Mouse (Mus musculus) WW6 (cell line): ENCODE measurements around the gene Pitpnm3.
A peak's percentile ranks its signal among the peaks of the same experiment; 100 is the strongest.

Source experiments
- DNase-seq: peaks from one replicate; pipeline ENCODE4 v3.0.0-alpha.2; 2013; ENCODE audit warnings: low read depth, low spot score

The Pitpnm3 gene

DNA sequence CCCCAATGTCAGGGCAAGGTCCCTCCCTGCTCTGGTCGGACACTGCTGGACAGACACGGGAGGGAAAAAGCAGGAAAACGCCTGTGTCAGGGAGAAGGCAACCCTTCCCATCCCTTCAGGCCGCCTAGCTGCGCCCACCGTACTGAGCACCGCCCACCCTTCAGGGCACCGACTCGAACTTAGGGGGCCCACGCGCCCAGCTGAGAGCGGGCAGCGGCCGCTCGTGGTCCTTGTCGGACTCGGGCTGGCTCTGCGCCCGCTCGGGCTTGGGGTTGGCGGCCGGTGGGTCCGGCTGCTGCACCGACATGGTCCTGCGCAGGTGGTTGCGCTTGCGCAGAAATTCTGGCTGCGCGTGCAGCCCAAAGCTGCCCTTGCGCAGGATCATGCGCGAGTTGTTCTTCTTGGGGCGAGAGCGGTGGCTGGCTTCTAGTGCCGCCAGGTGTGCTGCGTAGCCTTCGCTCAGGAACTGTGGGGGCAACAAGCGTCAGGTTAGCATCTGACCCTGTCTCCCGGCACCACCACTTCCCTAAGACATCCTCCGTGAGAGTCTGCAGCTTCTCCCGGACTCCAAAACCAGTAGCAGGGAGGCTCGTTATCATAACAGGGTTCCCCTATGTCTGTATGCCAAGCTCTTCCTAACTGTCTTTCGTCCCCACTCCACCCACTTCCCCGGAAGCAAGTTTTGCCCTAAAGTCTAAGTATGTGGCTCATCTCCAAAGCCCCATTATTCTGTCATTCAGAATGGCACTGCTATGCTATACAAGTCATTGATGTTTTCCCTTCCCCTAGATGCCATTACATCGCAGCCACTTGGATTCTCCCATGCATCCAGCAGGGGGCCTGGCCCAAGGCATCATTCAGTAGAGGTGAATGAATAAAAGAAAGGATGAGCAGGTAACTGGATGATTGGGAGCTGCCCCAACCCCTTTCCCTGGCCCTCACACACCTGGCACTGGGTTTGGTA, 84.4 kb downstream of the Pitpnm3 start:
- peak; percentile 56 for DNase-seq

DNA sequence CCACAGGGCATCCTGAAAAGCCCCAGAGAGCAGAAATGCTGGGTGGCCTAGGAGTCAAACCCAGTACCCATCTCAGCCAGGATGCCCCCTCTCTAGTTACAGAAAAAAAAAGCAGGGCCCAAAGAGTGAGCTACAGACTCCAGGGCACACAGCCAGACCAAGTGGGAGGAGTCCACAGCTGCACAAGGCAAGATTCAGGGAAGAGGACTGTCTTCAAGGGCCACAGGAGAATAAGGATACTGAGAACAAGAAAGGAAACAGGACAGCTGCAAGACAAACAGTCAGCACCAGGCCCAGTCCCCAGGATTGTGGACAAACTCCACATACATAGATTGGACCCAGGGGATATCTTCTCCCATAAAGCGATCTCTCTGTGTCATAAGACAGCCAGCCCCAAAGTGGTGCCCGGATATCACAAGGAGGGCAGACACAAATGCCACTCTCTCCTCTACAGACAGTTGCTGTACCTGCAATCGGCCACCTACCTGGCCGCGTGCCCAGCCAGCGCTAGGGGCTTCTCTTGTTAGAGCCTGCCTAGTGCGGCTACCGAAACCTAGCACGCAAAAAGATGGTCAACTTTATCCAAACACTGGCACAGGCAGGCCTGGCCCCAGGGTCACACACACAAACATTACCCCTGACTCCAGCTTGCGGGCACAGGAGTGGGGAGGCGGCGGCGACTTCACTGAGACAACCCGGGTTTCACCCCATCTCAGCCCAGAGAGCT, 85.2 kb downstream of the Pitpnm3 start:
- no peak for DNase-seq

DNA sequence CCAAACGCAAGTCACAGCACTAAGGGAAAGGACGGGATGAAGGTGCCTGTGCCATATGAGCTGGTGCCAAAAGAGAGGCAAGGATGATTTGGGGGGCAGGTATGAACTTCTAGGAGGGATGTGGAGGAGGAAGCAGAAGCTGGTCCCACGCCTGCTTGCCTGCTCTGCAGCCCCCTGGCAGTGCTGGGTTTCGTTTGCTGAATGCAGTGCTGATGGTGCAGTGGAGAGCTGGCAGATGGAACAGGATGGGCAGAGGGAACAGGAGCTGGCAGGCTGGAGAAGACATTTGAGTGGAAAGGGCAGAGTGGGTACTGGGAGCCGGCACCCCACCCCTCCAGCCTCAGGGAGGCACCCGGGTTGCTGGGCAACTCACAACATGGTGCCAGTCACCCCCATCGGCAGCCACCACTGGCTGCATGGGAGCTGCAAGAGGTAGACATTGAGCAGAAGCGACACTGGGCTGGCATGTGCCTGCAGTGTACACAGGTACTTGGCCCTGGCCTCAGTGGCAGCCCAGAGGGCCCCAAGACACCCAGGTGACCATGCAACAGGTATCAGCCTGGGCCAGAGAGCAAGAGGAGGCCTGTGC, 86.3 kb downstream of the Pitpnm3 start:
- no peak for DNase-seq

DNA sequence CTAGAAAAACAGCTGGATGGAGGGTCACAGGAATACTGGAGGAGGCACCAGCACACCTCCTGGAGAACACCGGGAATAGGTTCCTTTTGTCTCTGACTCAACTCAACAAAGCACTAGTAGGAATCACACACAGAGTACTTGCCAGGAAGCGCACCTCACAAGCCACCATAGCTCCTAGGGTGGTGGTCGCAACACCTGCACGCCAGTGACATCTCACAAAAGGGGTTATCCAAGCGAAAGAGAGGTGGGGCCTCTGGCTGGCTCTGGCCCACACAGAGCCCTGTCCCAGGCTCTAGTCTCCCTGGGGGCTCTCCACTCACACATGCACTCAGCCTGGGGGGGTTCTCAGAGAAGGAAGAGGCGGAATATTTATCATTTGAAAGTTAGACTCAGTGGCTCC, 86.8 kb downstream of the Pitpnm3 start:
- DNase-seq = no peak

DNA sequence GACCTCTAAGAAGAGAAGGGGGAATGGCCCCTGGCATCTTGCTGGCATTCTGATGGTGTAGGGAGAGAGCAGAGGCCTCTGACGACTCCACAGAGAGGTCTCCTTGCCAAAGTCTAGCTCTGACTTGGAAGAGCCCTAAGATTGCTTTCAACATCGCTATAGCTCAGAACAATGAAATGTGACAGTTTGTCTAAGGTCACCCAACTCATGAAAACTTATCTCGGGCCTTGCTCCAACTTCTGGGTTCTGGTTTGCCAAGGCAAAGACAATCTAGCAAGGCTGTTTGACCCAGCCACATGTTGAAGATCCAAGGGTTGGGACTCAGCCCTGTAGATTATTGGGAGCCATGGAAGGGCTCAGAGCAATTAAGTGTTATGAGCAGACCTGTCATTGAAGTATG, 91.3 kb downstream of the Pitpnm3 start:
- no peak for DNase-seq

DNA sequence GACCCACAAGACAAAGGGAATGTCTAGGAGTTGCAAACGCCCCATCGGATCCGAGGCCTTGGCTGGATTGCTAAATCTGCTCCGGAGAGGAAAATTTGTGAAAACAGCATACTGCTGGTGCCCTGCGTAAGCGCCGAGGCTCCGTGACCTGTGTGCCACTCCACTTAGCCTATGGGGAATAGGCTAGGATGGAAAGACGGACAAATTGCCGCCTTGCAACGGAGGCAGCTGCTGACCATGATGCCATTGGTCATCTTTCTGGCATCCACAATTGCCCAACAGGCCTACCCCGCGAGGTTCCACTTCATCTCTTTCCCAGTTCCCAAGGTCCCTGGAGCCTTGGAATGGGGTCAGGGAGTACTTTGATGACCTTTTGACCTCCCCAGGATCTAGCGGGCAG, 92.9 kb downstream of the Pitpnm3 start:
- DNase-seq = no peak

DNA sequence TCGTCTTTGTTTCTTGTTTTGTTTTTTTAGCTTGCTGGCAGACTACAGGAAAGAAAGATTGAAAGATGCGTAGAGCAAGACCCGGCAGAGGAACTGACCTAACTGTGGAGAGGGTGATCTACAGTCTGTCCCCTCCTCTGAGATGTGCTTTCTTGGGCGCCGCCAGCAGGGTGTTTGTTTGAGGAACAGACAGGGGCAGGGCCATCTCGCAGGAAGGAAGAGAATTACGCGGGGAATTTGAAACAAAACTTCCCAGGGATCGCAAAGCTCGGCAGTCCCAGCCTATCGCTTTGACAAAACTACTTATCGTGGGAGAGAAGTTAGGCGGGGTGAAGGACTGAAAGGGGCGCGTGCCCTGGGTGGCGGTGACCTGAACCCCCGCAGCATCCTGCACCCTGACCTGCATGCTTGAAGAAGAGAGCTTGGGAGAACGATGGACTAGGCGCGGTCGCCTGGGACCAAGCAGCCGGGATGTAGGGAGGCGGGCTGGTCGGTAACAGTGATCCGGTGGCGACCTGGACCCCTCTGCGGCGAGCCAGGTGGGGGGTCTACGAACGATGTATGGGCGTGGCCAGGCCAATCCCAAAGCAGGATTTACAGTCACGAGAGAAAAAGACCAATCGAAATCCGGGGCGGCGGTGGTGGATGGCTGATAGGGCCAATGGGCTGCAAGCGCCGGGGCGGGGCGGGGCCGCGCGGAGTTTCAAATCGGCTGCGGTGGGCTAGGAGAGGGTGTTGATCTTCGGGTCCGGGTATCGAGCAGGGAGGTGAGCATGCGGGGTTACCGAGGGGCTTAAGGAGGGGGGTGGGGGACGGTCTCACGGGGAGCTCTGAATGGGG, 93.6 kb downstream of the Pitpnm3 start, which contains the start of gene Pimreg:
Gene Pimreg, plus strand, starts transcription at position 265 of the 840 bp plus-strand sequence.
- DNase-seq = peak; percentile 89

DNA sequence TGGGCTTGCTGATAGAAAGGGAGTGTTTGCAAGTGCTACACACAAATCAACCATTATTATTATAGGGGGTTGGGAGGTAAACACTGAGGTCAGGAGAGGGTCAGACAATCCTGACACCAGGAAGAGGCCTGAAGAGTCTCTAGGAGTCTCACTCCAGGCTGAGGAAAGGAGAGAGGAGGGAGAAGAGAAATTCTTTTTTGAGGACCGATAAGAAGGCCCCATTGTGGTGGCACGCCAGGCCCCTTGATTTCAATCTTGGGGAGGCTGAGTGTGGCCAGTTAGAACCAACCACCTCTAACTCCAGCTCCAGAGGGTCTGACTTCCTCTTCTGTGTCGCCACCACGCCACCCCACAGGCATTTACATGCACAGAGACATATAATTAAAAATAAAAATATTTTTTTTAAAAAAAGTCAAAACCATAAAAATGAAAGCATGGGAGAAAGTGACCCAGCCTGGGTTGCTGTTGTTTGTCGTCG, 94.2 kb downstream of the Pitpnm3 start:
- DNase-seq = no peak

DNA sequence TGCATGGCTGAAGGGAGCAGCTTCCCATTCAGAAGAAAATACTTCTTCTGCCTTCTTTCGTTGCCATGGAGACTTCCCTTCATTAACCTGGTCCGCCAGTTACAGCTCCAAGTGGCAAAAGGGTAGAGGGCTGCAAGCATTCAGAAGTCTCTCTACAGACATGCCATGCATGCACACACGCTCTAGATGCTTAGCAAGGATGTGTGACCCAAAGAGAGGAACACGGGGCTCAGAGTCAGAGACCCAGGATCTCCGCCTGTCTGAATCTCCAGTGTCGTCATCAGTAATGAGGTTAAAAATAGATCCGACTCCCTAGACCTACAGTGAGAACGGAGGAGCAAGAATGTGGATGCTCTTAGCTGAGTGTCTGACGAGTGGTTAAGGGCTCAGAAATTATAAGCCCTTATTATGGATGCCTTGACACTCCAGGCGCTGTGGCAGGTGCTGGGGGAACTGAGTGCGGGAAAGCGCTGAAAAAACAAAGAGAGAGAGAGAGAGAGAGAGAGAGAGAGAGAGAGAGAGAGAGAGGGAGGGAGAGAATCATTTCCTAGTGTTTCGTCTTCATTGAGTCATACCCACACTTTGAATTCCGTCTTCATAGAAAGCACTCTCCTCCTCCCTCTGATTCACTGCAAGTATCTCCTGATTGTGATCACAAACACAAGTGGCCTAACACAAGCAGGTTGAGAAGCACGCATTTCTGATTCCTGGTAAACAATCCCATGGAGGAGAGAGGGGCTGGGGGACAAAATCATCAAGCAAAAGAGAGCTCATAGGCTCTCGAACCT, 95.8 kb downstream of the Pitpnm3 start:
- no peak for DNase-seq

DNA sequence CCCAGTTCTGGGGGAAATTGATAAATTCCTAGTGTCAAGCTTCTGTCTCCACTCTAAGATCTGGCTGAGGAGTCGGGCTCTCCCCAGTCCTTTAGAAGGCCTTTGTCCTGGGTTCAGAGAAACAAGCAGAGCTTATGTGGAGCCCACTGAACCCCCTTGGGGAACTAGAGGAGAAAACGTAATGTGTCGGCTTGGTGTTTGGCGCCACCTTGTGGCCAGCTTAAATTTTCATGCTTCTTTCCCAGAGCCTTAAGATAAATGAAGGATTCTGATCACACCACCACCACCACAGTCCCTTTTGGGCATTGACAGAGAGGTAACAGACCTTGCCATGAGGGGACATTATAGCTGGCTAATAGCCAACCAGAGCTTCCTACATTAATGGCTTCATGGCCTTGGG, 97.6 kb downstream of the Pitpnm3 start:
- no peak for DNase-seq

DNA sequence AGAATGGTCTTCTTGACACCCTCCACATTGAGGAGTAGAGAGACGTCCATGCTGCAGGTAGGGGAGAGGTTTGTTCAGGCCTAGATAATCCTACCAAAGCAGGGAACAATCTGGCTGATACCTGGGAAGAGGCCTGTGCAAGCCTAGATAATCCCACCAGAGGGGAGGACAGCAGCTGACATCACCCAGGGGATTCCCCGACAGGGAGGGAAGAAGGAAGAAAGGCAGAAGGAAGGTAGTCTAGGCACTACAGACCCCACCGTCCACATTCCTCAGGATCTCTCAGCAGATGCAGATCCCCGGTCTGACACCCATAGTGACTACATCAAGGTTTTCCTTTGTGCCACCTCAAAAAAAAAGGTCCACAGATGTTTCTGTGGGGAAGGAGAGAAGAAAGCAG, 98.2 kb downstream of the Pitpnm3 start, which contains the start of gene Aipl1:
Gene Aipl1, minus strand, starts transcription at position 101 of the 400 bp plus-strand sequence.
- DNase-seq = no peak

DNA sequence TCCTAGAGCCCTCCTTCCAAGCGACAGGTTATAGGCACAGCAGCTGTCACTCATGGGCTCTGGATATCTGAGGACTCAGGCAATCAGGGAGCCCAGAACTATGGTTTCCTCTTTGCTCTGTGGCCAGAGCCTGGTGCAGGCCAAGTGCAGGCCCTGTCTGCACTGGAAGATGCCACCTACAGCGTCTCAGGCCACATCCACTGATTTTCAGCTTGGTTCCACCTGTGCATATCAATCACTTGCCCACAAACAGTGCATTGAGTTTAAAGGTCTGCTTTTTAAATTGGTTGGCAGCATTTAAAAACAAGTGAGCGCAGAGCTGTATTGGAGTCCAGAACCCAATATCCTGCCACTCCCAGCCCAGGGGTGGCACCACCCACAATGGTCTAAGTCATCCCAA, 103.0 kb downstream of the Pitpnm3 start:
- no peak for DNase-seq

DNA sequence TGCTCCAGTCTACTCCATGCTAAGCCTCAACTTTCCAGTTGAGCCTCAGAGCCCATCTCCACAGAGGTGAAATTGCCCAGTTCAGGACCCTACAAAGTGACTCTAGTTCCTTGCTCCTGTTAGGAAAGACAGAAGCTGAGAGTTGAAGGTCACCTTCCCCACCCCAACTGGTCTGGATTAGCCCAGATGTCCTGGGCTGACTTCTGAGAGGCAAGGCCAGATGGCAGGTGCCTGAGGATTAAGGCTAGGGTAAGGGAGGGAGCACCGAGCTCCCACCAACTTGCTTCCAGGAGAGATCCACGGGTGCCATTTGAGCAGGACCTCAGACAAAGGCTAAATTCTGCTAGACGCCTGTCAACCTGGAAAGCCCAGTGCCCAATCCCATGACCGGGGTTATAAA, 103.5 kb downstream of the Pitpnm3 start:
- no peak for DNase-seq

DNA sequence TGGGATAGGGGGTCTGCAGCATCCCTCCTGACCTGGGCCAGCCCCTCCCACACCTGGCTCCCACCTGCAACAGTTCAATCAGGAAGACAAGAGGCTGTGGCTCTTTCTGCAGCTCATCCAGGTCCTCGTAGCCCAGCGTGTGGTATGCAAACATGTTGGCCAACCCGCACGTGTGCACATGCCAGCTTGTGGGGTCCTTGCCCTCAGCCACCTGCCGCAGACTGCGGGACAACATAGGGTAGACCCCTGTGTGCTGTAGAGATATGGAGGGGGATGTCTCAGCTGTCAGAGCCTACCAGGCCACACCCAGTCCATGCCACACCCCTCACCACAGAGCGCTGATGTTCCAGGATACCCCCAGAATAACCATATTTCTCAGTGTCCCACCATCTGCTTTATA, 104.2 kb downstream of the Pitpnm3 start:
- DNase-seq = no peak

DNA sequence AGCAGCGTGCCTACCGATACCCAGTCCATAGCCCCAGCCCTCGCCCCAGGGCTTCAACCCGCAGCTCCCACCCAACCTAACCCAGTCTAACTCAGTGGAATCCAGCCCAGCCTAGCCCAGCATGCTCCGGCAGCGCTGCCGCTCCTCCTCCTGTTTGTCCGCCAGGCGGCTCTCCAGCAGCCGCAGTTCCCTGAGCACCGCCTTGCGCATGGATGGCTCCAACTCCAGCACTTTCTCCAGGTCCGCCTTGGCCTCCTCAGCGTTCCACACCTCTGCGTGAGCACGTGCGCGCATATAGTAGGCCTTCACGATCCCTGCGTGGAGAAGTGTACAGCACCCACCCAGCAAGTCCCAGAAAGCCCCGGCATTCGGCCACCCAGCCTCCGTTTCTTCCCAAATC, 106.4 kb downstream of the Pitpnm3 start:
- no peak for DNase-seq

DNA sequence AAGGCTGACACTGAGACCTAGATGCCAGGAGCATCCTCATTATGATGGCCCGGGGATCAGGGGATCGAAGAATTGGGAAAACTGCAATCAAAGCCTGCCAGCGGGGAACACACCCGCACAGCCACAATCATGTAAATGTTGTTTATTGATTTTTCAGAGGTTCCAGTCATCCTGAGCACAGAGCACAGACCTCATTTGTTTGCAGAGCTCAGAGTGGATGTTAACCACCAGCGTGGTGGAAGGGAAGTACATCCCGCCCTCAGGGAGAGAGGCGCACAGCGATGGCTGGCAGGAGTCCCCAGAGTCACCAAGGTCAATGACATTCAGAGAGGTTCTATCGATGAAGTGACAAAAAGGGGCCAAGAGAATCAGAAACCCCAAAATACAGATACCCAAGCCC, 107.7 kb downstream of the Pitpnm3 start:
- DNase-seq = no peak

DNA sequence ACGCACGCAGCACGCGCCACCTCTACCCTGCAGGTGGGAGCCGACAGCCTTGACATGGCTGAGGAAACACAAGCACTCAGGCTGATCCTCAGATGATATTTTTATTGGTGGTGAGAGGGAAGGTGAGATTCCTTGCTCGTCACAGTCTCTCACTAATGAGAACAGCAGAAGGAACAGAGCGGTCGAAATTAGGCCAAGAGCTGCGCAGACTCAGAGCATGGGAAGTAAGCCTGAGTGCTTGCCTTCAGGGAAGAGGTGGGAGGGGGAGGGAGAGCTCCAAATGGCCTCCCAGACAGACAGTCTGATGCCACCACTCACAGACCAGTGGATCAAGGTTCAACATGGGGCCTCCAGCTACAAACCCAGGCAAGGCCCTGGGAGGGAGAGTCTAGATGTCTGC, 109.1 kb downstream of the Pitpnm3 start:
- DNase-seq = no peak

DNA sequence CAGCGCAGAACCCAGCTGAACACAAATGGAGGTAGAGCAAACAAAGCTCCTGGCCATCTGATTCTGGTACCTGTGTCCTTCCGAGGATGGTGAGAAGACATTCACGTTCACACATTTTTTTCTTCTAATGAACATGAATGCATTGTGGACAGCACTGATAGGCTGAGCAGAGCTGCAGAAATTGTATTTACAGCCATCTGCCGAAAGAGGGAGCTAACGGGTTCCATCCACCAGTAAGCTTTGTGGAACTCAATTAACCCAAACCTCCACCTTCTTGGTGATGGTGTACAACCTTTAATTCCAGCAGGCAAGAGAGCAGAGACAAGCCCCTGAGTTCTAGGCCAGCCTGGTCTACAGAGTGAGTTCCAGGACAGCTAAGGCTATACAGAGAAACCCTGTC, 109.7 kb downstream of the Pitpnm3 start:
- DNase-seq = no peak

DNA sequence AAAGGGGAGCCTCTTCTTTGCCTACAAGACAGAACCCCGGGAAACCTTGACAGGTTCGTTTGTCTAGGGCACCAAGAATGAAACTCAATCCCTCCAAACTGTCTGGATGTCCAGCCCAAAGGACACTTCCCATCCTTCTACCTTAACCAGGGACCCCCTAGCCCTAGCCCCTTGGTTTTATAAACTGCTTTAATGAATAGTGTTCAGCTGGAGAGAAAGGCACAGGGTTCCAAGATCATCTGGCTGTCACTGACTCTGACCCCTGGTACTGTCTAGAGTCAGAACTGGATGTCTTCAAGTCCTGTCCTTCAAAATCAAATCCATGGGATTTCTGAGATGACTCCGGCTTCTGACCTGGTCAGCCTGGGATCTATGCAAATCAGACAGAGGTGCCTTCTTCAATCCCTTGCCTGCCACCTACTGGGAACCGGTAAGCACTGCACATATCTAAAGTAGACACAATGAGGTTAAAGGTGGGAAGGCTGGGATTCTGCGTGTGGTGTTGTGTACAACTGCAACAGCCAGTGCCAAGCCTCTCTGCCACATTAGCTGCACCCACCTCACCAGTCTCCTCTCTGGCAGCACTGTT, 111.3 kb downstream of the Pitpnm3 start:
- DNase-seq = no peak

DNA sequence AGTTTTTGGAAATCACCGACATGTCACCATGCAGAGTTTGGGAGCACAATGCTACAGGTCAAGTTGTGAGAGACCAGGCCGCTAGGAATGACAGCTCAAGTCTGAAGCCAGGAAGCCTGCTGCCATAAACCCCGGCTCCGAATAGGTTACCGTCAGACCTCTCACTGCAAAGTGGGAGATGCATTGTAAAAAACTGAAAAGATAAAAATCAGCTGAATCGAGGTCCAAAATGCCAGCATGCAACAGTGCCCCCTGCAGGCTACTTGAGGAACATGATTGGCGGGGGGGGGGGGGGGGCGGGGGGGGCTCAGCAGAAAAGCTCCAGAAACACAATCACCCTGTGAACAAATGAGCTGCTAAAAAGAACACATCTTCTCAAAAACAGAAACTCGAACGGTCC, 112.0 kb downstream of the Pitpnm3 start:
- no peak for DNase-seq
